Mouse (Mus musculus) urinary bladder, postnatal 36 days (tissue): ENCODE measurements around the gene Pik3r5.
A peak's percentile ranks its signal among the peaks of the same experiment; 100 is the strongest.

Source experiments
- DNase-seq, 2 experiments: peaks; one replicate each; pipeline ENCODE4 v3.0.0; 2022; ENCODE audit warnings: low spot score in 2 of 2, mixed read lengths in 1 of 2

Gene Pik3r5

DNA sequence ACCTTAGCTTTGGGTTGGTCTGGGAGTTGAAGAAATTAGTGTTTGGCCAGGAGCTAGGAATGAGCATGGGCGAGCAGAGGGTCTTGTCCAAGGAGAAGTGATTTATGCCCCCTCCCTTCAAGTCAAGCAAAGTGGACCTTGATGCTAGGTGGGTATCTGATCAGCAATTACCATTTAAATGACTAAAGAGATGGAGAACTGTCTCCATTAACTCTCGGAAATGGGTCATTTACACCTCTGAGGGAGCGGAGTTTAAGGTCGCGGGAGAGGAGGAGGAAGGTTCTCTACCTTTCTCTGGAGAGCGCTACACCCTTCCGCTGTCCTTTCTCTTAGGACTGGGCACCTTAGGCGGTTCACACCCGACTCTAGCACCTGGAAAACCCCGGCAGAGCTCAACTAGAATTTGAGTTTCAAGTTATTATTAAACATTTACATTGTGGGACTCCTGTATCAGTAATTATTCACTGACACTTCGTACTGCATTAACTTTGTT lies 31.1 kb upstream of the Pik3r5 start, which contains the start of gene Ntn1:
TSS of gene Ntn1 (minus strand) at position 97 of the 493 bp plus-strand sequence.
- DNase-seq: no peak

DNA sequence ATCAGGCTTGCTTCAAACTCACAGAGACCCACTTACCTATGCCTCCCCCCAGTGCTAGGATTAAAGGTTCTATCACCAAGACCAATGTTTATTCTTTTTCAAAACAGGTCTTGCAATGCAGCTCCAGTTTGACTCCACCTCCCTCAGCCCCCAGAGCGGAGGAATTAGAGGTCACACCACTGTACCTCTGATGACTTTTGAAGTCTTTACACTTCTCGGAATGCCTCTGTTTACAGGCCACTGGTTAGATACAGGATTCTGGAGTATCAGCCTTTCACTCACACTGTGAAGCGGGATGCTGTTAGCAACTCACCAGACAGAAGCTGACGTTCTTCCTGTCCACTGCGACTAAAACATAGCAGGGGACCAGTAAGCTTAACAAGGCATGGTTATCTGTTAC lies 30.5 kb upstream of the Pik3r5 start:
- no peak for DNase-seq

DNA sequence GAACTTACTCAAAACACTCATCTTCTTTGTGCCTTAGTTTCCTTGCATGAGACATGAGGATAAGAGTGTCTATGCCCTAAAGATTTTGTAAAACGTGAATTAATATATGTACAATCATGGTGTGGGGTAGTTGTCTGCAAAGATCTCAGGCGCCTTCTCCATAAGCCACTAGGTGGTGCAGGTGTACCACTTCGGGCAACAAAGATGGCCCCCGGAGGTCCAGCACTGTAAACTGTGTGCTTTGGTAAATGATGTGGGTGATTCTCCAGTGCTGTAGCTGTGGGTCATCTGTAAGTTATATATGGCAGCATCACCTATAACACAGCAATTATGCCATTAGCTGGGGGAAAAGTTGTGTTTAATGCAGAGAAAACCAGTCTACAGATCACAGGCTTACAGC lies 27.7 kb upstream of the Pik3r5 start:
- no peak for DNase-seq

DNA sequence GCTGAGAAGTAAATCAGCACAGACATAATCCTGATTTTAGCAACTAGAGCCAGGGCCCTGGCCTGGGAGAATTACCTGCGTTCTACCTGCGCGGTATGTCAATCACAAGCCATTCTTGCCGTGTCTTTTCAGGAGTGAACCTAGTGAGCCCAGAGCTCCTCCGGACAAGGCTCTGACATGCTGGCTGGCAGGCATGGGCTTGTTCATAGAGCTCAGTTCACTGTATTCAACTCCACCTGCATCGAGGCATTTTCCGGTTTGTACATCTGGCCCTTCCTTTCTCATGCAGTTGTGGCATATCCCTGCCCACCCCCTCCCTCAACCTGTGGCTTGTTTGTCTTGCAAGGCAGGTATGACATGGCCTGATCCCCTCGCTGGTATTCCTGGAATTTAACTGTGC lies 26.3 kb upstream of the Pik3r5 start:
- peak; percentile 49 to 52 for DNase-seq

DNA sequence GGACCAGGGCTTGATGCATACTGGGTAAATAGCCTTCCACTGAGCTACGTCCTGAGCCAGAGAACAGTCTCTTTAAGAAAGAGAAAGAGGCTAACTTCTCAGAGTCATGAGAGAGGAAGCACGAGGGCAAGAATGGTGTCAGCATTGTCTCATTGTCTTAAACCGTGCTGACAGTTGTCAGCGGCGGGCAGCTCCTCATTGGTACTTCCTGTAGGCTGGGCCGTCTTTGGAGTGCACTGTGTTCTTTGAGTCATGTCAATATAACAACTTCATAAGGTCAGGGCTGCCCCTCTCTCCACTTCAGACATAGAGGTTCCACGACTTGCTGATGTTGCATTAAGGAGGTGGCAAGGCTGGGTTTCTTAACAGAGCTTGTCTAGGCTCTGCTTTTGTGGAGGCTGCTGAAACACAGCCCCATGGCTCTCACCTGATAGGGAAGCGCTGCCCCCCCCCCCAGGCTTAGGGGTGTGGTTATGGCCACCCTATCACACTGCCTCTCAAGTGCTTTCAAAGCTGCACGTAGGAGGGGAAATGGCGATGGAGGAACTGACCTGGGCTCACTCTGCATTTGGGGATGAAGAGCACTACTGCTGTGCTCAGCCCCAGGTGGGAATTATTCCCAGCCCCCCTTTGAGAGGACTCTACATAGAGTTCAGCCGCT lies 24.5 kb upstream of the Pik3r5 start:
- DNase-seq: no peak

DNA sequence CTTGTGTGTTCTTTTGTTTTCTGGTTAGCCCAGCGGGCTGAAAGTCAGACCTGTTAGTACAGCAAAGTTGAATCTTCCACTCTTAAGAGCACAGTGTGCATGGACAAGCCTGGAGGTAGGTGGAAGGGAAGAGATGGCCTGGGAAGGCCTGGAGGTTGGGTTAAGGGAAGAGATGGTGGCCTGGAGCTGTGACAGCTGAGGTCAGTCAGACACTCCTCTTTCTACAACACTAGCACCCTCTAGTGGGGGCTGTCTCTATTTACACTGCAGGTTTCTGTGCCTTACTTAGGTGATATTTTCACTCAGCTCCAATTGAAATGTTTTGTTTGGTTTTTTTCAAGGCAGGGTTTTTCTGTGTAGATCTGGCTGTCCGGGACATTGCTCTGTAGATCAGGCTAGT lies 23.8 kb upstream of the Pik3r5 start:
- DNase-seq: peak in 1 of 2 experiments; percentile 64

DNA sequence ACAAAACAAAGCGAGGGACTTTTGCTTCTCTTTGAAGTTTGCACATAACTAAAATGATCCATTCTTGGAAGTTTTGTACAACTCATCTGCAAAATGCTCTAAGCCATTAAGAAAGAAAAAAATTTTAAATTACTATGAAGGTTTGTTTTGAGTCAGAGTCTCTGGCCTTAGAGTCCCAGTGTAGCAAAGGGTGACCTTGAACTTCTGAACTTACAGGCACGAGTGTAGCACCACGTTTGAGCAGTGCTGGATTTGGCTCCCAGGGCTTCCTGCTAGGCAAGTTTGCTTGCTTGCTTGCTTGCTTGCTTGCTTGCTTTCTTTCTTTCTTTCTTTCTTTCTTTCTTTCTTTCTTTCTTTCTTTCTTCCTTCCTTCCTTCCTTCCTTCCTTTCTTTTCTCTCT lies 14.9 kb upstream of the Pik3r5 start:
- no peak for DNase-seq

DNA sequence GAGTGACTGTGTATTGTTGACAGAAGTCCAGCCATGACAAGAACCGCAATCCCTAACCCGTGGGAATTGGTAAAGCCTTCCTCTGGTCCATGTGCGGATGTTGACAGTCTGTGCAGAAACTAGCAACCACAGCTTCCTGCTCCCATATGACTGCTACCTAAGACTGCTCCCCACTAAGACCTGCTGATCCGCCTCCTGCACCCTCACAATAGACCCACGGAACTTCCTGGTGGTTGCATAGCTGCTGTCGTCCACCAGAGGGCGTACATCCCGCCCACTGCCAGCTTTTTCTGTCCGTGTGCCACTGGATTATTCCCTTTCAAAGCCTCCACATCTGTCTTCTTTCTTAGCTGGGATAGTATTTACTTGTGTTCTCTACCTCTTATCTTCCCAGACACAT lies 14.1 kb upstream of the Pik3r5 start:
- no peak for DNase-seq

DNA sequence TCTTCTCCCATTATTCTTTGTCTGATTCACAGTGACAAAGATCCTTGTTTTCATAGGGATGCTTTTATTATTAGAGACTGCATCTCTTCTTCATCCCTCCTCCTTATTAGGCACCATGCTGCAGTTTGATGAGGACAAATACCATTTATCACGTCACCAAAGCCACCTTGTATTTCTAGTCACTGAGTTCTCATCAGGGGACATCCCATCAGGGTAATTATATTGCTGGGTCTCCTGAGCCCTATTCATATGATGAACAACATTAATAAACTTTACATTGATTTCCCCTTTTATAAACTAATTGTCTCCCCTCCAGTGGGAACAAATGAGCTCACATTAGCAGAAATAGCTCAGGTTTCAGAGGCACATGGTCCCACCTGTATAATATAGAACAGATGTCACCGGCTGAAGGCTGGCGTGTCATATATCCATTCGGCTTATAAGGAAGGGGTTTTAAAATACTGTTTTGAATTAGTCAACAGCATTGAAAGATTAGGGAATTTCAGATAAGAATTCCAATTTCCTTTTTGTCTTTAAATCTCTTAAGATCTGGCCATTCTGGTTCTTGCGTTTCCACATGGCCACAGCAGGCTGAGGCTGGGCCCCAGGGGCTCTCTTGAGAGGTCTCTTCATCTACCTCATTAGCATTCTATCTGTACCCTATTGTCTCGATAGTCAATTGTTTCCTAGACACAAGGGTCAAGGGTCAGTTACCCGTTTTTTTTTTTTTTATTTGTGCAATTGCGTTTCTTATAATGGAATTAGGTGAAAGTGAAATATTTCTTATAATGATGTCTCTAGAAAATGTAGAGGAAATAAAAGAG lies 6.2 kb upstream of the Pik3r5 start:
- no peak for DNase-seq

DNA sequence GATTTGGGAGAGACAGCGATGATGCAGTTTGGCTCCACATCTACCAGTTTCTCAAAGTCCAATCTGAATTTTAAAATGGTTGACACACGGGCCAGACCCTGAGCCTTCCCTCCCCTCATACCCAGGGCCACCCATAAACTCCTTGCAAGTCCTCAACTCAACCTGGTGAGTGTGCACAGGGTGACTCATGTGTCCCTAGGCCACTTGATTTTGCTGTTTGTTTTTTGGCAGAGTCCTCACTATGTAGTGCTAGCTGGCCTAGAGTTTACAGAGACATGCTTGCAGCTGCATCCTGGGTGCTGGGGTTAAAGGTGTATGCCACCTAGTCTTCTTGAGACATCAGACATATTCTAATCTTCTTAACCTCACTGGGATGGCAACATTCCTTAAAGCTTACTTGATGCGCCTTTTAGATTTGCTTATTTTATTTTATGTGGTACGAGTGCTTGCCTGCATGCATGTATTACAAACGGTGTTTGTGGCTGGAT lies 4.8 kb upstream of the Pik3r5 start:
- DNase-seq: no peak

DNA sequence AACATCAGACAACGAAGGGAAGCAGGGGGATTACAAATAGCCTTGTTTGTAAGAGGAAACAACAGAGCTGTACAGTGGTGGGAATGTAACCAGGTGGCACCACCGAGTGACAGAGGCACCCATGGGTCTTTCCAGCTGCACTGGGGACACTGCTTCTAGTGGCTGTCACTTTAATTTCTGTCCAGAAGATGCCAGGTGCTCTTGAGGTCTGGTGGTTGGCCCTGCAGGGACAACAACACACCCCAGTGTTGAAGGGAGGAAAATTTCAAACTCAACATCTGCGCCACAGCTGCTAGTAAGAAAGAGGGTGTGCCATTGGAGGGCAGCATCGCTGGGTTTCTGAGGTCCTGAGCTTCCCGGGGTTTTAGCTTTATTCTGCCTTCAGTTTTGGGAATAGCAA lies 1.3 kb upstream of the Pik3r5 start:
- DNase-seq: no peak

DNA sequence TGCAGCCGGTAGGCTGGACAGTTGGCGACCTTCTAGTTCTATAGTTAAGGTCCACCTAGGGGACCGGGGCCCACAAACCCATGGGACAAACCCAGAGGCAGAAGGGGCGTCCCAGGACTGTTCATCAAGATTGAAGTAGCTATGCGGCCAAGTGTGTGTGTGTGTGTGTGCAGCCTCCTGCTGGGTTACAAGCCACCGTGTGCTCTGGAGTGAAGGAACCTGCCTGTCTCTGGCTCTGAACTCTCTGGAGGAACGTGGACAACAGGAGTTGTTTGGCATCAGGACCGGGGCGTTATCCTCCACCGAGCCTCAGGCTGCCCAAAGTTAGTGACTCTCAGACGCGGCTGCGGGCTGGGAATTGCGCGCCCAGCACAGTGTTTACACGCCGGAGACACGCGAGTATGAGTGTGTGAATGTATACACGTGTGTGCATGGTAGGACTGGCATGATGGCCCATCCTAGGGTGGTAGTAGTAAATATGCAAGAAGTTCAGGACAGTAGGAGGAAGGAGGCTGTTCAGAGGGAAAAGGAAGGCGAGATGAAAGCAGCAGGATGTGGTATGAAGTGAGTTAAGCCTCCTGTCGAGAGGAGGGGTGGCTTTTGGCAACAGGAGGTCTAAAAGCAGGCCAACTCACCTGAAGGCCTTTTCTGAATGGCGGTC lies 570 bp downstream of the Pik3r5 start:
- no peak for DNase-seq

DNA sequence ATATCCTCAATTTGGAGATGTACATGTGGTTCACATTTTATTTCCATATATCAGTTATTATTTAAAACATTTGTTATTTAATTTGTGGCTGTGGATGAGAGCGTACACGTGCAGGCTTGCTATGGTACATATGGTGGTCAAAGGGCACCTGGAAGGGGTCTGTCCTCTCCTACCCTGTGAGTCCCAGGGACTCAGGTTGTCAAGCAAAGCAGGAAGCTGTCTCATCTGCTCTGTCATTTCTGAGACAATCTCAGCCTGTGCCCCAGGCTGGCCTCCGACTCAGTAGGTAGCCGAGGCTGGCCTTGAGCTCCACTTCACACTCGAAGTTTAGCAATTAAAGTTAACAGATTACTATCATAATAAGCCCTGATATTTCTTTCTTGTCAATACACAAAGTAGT lies 1.6 kb downstream of the Pik3r5 start:
- no peak for DNase-seq

DNA sequence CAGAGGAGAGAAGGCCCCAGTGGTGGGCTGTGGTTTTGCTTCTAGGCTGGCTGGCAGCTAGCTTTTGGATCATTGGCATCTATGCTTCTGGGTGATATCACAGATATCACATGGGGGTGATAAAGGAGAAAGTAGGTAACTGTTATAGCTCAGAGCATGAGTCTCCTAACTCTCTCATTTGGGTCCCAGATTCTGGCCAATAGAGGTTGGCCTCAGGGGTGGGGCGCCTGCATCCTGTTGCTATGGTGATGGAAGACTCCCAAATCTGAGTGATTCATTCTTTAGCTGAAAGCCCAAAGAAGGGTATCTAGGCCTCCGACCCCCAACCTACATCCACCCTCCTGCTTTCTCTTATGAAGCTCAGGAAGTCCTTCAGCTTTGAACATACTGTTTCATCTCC lies 2.8 kb downstream of the Pik3r5 start:
- no peak for DNase-seq

DNA sequence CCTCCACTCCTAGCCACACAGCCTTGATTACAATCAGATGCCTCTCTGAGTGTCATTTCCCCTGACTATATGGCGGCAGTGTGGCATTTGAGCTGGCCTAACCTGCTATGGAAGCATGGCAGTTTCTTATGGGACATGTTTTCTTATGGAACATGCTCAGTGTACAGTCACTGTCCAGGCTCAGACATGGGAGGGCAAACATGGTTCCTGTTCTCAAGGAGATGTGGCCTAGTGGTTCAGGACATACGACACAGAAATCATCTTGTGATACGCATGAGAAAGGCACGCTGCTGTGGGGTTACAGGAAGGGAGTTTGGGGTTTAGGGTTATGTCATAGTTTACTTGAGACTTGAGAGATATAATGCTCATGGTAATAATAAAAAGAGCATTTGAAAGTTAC lies 3.7 kb downstream of the Pik3r5 start:
- no peak for DNase-seq

DNA sequence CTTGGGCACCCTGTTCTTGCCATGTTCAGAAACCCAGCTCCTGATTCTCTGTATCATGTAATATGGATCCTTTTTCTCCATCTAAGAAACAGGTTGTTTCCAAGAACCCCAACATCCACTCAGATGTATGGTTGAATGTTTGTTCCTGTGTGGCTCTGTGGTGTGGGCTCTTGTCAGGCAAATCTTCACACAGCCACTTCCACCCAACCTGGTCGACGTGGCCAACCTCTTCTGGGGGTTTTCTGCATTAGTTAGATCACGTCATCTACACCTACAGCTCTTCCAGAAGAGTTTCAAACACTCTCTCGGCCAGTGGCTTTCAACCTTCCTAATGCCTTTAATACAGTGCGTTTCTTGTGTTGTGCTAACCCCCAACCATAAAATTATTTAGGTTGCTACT lies 4.5 kb downstream of the Pik3r5 start:
- no peak for DNase-seq

DNA sequence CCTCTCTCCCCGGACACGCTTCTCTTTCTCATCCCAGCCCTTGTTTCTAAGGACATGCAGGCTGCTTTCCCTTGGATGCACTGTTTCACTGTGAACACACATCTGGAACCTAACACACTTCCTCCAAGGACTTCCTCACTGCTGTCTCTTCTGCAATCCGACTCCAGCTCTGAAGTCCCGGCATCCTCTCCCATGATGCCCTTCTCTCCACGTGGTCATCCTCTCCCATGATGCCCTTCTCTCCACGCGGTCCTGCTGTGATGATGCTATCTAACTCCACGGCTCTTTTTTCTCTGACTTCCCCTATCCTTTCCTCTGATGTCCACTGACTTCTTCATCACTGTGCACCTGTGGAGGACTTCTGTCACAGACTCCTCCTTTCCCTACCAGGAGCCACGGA lies 8.2 kb downstream of the Pik3r5 start:
- DNase-seq: no peak

DNA sequence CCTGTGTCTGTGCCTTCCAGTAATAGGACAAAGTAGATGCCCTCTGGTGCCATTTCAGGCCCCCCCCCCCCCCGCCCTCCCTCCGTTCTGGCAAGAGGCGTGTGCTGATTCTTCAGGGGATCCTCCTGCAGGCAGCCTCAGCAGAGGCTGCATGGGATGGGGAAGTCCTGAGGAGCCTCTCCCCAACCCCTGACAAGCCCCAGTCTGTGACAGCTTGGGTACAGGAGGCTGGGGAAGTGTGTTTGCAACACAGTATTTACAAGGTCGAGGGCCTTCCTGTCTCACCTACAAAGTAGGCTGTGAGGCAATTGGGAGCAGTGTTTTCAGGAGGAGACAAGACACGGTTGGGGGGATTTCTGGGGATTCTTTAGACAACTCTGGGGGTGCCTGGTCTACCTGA lies 9.0 kb downstream of the Pik3r5 start:
- DNase-seq: no peak

DNA sequence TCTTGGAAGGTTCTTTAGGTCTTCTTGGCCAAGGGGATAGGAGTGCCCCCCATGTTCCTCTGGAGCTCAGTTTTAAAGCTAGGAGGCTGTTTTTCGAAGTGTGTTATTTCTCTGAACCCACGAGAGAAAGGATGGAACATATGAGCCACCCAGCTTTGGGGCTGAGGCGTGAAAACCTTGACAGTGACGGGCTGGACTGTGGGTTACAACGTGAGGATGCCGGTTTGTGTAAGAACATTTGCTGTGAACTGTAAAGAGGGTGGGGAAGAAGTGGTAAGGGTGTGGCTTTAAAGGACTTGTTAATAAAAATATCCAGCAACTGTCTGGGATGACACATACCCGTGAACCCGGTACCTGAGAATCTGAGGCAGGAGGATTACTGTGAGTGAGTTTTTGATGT lies 10.4 kb downstream of the Pik3r5 start:
- no peak for DNase-seq

DNA sequence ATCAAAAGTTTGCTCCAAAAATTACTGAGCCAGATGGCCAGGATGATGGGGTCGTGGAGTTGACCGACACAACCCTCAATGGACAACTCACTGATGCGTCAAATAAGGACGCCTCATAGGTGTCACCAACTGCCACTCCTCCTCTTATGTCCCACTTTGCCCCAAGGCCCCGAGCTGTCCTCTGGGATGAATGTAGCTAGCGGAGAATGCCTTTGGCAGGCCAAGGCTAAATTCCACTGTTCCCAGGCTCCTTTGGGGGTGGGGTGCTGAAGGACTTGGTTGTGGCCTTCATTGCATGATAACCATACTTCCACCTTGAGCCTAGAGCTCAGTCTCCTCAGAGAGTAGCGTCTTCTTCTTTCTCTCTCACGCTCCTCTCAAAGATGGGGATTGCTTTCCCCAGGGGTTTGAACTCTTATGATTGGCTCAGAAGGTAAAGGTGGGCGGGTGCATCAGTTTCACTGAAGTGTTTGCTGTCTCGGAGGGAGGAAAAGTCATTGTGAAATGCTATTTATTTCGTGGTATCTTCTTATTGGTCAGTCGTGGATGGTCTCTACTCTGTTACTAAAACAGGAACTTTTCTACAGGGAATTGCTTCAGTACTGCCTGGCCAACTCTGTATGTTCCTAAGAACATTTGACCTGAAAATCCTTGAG lies 11.2 kb downstream of the Pik3r5 start:
- no peak for DNase-seq

DNA sequence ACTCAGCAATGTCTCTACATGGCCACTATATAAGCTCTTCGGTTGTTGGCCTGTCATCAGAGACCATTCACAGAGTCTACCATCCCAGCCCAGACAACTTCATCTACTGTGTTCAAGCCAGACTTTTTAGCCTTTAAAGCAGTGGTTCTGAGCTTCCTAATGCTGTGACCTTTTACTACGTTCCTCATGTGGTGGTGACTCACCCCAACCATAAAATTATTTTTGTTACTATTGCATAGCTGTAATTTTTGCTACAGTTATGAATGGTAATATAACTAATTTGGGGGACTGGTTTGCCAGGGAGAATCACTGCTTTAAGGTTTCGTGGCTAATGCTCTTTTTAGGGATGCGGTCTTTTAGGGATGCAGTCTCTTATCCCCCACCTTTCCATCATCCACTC lies 14.0 kb downstream of the Pik3r5 start:
- no peak for DNase-seq

DNA sequence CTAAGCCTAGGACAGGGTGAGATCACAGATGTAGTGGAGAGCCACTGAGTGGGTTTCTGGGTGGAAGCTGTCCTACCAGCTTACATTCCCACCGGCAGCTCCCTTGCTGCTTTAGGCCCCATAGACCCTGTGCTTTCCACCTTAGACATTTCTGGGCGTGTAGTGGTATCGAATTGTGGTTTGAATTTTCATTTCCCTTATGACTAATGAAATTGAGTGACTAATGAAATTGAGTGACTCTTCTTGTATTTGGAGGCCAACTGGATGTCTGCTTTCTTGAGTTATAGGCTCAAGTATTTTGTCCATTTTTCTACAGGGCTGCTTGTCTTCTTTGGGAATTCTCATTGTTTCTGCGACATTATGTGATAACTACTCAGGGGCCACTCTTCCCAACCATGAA lies 14.6 kb downstream of the Pik3r5 start:
- DNase-seq: no peak
